Mouse (Mus musculus): ENCODE measurements around the gene Ino80d.
A peak's percentile ranks its signal among the peaks of the same experiment; 100 is the strongest.

Gene Ino80d

GRCm38 (mm10) chr1:63107614-63108327 lies 6.7 kb downstream of the Ino80d start:
- DNase-seq (ENCODE audit: low read depth), result no peak

- no peak for DNase-seq (ENCODE audit: low read depth)
Measured at GRCm38 (mm10) chr1:63102758-63103451, 11.6 kb downstream of the Ino80d start.

- no peak for DNase-seq (ENCODE audit: low read depth)
Measured at GRCm38 (mm10) chr1:63100196-63100595, 14.3 kb downstream of the Ino80d start.

- no peak for DNase-seq (ENCODE audit: low read depth)
Measured at GRCm38 (mm10) chr1:63098831-63099230, 15.6 kb downstream of the Ino80d start.

- no peak for DNase-seq (ENCODE audit: low read depth)
Measured at GRCm38 (mm10) chr1:63096071-63096470, 18.4 kb downstream of the Ino80d start.

- DNase-seq (ENCODE audit: low read depth), result no peak
Measured at GRCm38 (mm10) chr1:63089795-63090194, 24.7 kb downstream of the Ino80d start.

GRCm38 (mm10) chr1:63088614-63089013 lies 25.9 kb downstream of the Ino80d start:
- peak; percentile 28 for DNase-seq (ENCODE audit: low read depth)

GRCm38 (mm10) chr1:63080277-63080676 lies 34.2 kb downstream of the Ino80d start:
- no peak for DNase-seq (ENCODE audit: low read depth)

GRCm38 (mm10) chr1:63076383-63076782 lies 38.1 kb downstream of the Ino80d start:
- no peak for DNase-seq (ENCODE audit: low read depth)

- no peak for DNase-seq (ENCODE audit: low read depth)
Measured at GRCm38 (mm10) chr1:63071379-63071778, 43.1 kb downstream of the Ino80d start.

- DNase-seq (ENCODE audit: low read depth), result no peak
Measured at GRCm38 (mm10) chr1:63058361-63058760, 56.1 kb downstream of the Ino80d start.

- DNase-seq (ENCODE audit: low read depth), result no peak
Measured at GRCm38 (mm10) chr1:63057849-63058248, 56.6 kb downstream of the Ino80d start.

- no peak for DNase-seq (ENCODE audit: low read depth)
Measured at GRCm38 (mm10) chr1:63057318-63057717, 57.1 kb downstream of the Ino80d start.

- no peak for DNase-seq (ENCODE audit: low read depth)
Measured at GRCm38 (mm10) chr1:63055386-63055785, 59.1 kb downstream of the Ino80d start.

GRCm38 (mm10) chr1:63050866-63051265 lies 63.6 kb downstream of the Ino80d start:
- DNase-seq (ENCODE audit: low read depth), result no peak

GRCm38 (mm10) chr1:63049977-63050376 lies 64.5 kb downstream of the Ino80d start:
- DNase-seq (ENCODE audit: low read depth), result no peak

- peak; percentile 9 for DNase-seq (ENCODE audit: low read depth)
Measured at GRCm38 (mm10) chr1:63047983-63048382, 66.5 kb downstream of the Ino80d start.

GRCm38 (mm10) chr1:63032929-63033328 lies 81.5 kb downstream of the Ino80d start:
- DNase-seq (ENCODE audit: low read depth), result no peak

- no peak for DNase-seq (ENCODE audit: low read depth)
Measured at GRCm38 (mm10) chr1:63019916-63020315, 94.6 kb downstream of the Ino80d start.

GRCm38 (mm10) chr1:63005013-63005646 lies 109.3 kb downstream of the Ino80d start:
- no peak for DNase-seq (ENCODE audit: low read depth)

- DNase-seq (ENCODE audit: low read depth), result peak; percentile 19
Measured at GRCm38 (mm10) chr1:63001874-63002273, 112.6 kb downstream of the Ino80d start.

GRCm38 (mm10) chr1:62993348-62993747 lies 121.1 kb downstream of the Ino80d start:
- no peak for DNase-seq (ENCODE audit: low read depth)

- DNase-seq (ENCODE audit: low read depth), result no peak
Measured at GRCm38 (mm10) chr1:62992648-62993047, 121.8 kb downstream of the Ino80d start.
